Mouse (Mus musculus) G1E (cell line): ENCODE data around the gene Gm30083.

ENCODE experiments used
- CTCF ChIP-seq: IDR thresholded peaks from 2 replicates; pipeline ENCODE4 v1.5.1; 2012; ENCODE audit warnings: low read depth, low read length, inconsistent platforms, mixed read lengths
- GATA1 ChIP-seq: IDR thresholded peaks from 2 replicates; pipeline ENCODE4 v1.6.1; 2012; ENCODE audit warnings: borderline replicate concordance, low read length, inconsistent platforms, mixed read lengths
- GATA2 ChIP-seq: IDR thresholded peaks from 2 replicates; pipeline ENCODE4 v1.6.1; 2012; ENCODE audit warnings: low read depth, low read length, inconsistent platforms, borderline replicate concordance
- POLR2AphosphoS5 ChIP-seq: IDR thresholded peaks from 2 replicates; pipeline ENCODE4 v1.6.1; 2012; ENCODE audit warnings: low read depth, low read length, inconsistent platforms; ENCODE audit not compliant: insufficient replicate concordance
- TAL1 ChIP-seq: conservative IDR thresholded peaks from 2 replicates; pipeline ENCODE4 v1.6.1; 2012; ENCODE audit warnings: low read depth, low read length, inconsistent platforms, mixed read lengths

GRCm38 (mm10) chr14:33993051-33993450 lies 21.9 kb downstream of the Gm30083 start:
- TF ChIP-seq CTCF (no peak), TAL1 (no peak), POLR2AphosphoS5 (no peak), GATA2 (no peak), GATA1 (no peak)
